Mouse (Mus musculus) gastrocnemius, adult 18-20 months (tissue): ENCODE measurements around the gene Izumo1r. TPM values are rescaled to one million over a fixed set of nuclear protein-coding genes. Genes with fewer than 3 reads are reported as not detected.

Experiments used
- DNase-seq: peaks from one replicate; pipeline ENCODE4 v3.0.0; 2021; ENCODE audit warnings: low spot score
- total RNA-seq, 2 experiments: library from RNA; stranded (reverse); gene quantifications; 2 replicates each; pipeline ENCODE4 v1.2.3; 2021

Gene Izumo1r
- total RNA-seq, 2 experiments from 2014 or later, result not detected

DNA sequence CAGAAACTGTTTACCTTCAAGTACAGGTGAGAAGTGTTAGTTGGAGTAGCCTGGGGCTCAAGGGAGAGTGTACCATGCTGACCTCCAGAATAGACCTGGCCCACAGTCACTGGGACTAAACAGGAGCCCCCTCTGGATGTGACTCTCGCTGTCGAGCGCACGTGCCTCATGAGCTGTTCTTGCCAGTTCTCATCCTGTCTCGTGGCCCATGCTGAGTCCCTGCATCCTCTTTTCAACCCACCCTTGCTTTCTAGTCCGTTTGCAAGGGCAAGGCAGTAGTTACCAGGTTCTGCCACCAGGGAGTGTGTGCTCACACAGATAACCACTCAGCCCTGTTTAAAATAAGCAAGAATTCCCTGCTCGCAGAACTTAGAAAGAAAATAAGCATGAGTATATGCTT lies 36.8 kb downstream of the Izumo1r start:
- DNase-seq, result no peak

- no peak for DNase-seq
These were observed 39.0 kb downstream of the Izumo1r start for GRCm38 (mm10) chr9:14864726-14865125.

DNA sequence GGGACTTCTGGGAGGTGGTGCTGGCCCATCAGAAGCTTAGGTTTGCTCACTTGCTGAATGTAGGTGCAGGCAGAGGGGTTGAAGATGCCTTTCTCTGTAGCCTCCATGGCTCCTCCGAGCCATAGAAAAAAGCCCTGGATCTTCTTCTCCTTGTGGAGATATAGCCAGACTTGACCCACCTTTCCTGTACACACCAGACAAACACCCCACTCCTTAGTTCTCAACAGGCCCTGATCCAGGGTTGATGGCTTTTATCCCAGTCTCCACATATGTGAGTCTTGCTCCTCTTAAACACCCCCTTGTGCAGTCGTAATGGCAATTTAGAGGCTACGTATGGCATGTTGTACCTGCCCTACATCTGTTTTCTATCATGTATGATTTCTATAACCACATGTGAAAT lies 40.6 kb downstream of the Izumo1r start:
- DNase-seq, result no peak

DNA sequence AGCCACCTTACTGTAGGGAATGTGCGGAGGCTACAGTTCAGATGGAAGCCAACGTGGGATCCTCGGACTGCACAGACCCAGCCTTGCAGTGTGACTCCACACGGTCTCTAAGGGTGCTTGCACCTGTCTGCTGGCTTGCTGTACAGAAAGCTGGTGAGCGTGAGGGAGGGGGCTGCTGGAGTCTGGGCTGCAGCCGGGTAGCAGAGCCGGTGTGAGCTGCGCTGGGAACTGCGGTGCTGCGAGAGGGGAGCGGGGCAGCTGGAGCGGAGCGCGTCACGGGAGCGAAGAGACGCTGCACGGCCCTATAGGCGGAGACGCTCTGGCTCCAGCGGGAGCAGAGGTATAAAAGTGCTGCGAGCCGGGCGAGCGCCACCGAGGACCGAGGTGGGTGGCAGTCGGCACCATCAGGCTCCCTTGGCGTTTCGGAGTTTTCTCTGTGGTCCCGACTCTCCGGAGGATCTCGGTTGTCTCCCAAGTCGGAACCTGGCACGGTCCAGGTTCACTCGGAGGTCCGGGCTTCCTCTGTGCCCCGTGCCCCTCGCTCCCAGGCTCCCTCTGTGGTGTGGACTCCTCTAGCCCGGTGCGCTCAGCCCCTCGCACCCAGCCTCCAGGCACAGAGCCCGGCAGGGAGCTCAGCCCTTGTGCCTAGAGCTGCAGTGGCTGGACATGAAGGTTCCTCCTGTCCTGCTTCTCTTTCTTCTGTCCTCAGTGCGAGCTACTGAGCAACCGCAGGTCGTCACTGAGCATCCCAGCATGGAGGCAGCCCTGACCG lies 43.7 kb downstream of the Izumo1r start, which contains the start of gene Gpr83:
Gene Gpr83, plus strand, starts transcription at position 343 of the 772 bp plus-strand sequence.
- DNase-seq, result no peak

DNA sequence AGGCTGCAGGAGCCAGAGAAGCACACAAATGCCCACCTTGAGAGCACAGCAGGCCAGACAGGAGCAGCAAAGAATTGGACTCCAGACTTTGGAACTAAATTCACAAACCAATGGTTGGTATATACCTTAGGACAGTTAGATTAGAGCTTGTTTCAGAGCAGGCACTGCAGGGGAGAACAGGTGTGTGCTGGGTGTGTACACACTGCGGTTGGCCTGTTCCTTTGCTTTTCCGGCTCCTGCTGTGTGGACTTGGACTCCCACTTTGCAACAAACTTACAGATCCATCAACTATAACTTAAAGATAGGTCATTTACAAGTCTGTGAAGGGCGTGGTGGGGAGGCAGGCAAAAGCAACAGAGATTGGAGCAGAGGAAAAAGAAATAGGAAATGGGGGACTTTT lies 45.0 kb downstream of the Izumo1r start:
- no peak for DNase-seq

DNA sequence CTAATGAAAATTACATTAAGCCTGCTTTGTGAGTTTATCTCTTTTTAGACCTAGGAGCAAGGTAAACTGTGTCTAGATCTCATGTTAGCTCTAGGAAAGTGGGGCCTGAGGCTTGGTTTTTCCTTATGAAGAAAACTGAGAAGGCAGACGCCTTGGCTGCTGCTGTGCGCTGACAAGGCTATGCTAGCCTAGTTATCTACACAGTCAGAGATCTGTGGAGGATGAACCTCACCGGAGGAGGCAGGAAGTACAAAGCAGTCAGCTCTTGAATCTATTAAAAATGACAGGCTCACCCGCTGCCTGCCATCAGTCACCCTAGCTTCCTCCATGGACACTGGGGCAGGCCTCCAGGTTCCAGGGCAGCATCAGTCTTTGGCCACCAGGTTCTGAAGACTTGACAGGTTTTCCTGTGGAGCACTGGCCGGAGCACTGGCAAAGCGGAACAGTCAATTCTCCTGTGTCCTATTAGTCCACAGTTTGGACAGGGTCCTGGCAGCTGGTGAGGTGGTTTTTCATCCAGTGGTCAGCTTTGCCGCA lies 45.5 kb downstream of the Izumo1r start:
- DNase-seq, result no peak

- DNase-seq, result no peak
These were observed 46.7 kb downstream of the Izumo1r start for GRCm38 (mm10) chr9:14856922-14857654.

DNA sequence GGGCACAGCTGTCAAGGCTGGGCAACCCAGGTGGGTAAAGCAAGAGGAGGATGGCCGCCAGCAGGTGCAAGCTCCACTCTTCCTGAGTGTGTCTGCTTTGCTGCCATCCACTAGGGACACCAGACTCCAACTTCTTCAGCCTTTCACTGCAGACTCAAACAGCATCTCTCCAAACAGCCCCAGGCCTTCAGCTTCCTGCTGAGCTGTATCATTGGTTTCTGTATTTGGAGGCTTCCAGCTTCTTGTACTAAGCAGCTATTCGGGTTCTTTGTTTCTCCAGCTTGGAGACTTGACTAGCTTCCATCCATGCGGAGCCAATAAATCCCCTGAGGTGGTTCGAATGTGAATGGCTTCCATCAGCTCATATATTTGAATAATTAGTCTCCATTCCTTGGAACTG lies 49.2 kb downstream of the Izumo1r start:
- no peak for DNase-seq

GRCm38 (mm10) chr9:14848267-14848935 lies 55.3 kb downstream of the Izumo1r start:
- DNase-seq, result no peak

DNA sequence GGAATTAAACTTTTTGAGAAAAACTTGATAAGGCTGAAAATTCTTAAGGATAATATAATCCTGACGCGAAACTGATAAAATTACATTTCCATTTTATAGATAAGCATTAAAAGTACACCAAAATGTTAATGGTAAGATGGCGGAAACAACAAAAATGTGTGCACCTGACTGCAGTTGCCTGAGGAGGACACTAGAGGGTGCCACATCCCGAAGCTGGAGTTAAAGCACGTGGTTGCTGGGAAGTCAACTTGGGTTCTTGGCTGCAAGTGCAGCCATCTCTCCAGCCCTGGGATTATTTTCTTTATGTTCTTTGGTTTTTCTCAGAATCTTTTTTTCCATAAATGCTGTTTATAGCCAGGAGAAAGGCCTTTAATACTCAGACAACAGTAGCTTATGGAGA lies 57.3 kb downstream of the Izumo1r start:
- DNase-seq, result no peak

DNA sequence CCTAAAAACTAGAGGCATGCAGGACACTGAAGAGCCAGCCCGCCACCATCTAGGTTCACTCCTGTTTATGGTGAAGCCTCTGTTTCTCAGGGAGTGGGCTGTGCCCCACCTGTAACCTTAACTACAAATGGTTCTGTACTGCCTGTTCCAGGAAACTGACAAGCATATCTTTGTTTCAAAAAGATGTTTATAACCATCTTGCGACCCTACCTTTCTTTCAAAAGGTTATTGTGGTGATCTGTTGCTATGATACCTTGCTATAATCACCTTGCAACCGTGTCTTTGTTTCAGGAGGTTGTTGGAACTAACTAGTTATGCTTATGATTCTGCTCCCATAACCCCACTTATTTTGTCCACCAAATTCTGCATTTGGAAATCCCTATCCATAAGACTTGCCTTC lies 59.8 kb downstream of the Izumo1r start:
- DNase-seq, result no peak

DNA sequence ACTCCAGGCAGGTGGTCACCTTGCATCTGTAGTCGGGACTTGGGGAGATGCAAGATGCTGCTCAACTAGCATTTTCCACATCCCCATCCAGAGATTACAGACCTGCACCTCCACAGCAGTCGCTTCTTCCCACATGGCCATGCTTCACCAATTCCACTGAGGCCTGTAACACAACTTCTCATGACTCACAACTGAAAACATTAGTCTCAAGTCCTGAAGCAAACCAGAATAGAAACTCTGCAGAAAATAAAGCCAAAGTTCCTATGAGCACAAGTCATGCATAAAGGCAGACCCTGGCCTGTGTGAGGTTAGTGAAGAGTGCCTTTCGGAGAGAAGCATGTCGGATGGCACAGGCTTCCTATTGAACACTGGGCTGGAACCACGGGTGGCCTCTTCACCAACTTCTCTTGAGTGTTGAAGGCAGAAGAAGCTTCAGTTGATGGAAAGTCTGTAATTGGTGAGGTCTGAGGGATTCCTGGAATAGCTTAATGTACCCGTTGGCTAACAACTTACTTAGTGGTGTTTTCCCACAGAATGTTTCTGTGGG lies 60.4 kb downstream of the Izumo1r start:
- no peak for DNase-seq

- DNase-seq, result peak; percentile 5
These were observed 61.6 kb downstream of the Izumo1r start for GRCm38 (mm10) chr9:14841878-14842761.

DNA sequence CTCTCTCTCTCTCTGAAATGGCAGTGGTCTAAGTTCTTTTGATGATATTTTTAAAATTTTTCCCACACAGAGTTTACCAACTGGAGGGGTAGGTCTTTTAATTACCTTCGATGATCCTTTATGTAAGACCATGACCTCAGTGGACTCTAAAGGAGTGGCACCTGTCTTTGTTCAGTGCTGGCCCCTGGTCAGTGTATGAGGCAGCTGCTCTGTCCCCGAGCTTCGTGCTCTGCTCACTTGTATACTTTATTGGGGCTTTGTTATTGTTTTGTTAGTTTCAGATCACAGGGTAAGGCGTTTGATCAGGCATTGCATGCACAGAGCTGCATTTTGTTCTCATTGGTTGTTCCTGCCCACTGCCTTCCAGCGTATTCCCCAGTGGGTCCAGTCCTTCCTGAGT lies 63.8 kb downstream of the Izumo1r start:
- DNase-seq, result no peak

DNA sequence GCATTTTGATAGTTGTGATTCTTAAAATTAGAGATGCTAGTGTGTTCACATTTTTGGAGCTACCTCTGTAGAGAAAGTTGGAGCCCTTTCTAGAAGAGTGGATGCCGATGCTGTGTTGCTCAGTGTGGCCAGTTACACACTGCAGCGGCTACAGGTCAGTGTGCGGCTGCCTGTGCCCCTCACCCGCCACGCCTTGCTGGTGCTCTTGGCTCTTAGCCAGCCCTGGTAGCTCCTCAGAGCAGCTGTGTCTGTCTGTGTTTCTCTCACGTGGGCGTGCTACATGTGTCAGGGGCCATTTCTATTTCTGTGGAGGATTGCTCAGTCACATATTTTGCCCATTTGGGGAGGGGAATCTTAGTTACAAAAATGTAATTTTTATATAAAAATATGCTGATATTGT lies 64.2 kb downstream of the Izumo1r start:
- DNase-seq, result no peak

Other genes starting within 250 kb of the Izumo1r start
- gene Piwil4, start 163.2 kb downstream of the Izumo1r start, total RNA-seq, result not detected
- under 1 TPM; 0.11 to 0.21 TPM for gene Fut4, start 151.6 kb downstream of the Izumo1r start, total RNA-seq
- not detected for gene 1700012B09Rik, start 132.9 kb downstream of the Izumo1r start, total RNA-seq
- 10 to 100 TPM in 1 of 2 experiments, 1 to 10 TPM in 1; 9.2 to 12.7 TPM for gene Mre11a, start 119.3 kb downstream of the Izumo1r start, total RNA-seq
- gene Ankrd49, start 119.1 kb downstream of the Izumo1r start, total RNA-seq, result 1 to 10 TPM; 7.4 to 7.6 TPM
- not detected for gene Gpr83, start 43.7 kb downstream of the Izumo1r start, total RNA-seq
- 10 to 100 TPM; 32.0 to 39.1 TPM for gene Panx1, start 141.5 kb upstream of the Izumo1r start, total RNA-seq
- gene Hephl1, start 208.2 kb upstream of the Izumo1r start, total RNA-seq, result under 1 TPM; 0.31 to 0.34 TPM